Mouse (Mus musculus) lung, postnatal 25 days (tissue): Measurements from ENCODE around the gene Csn1s2a.
"Not testable (repeated sequence)": the region's sequence is repeated elsewhere in the genome, so short reads cannot be mapped to it uniquely, and the experiment has no call there.

Experiments
- DNase-seq: peaks from one replicate; pipeline ENCODE4 v3.0.0; 2022; ENCODE audit warnings: low spot score

The Csn1s2a gene

DNA sequence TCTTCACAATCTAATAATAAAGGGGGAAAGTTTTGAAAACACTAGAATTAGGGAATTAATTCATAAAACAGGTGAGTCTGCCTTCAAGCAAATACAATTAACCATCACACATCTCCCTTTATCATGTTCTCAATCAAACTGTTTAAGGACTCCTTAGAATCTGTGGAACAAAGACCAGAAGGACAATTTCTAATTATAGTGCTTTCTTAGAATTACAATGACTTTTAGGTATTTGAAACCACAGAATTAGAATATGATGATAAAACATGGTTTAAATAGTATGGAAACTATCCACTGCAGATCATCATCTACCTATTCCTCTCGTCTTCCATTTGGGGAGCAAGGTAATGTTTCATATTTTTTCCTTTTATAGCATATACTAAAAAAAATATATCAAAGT lies at the start of gene Csn1s2a:
Gene Csn1s2a, plus strand, starts transcription at position 301 of the 400 bp plus-strand sequence.
- no peak for DNase-seq

DNA sequence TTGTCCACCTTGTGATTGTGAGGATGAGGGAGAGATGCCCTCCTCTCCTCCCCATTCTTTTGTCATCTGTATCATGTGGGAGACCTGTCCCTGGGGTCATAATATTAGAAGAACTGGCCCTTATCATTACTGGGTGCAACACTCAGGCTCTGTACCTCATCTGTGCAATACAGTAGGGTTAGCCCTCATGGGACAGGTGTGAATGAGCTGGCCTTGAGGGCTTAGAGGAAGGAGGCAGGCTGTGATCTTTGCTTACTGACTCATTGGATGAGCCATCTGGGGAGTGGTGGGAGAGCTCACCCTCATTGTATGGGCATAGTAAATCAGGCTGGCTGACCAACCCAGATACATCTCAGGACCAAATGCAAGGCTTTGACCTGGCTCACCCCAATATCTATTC lies 39.5 kb upstream of the Csn1s2a start:
- no peak for DNase-seq

DNA sequence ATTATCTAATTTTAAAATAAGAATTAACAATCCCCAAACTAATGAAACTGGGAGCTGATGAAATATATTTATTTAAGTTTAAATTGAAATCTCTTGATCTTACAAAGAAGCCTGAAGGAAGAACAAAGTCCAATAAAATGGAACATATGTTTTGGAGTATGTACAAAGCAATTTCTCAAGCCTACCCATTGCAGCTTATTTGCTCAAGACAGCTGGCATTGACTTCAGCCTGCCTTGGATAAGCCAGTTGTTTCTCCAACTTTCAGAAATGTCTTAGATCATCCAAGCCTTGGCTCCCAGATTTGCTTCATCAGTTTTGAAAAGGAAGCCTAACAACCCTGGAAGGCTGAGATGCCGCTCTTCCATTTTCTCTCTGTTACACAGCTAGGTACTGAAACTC lies 20.9 kb upstream of the Csn1s2a start:
- DNase-seq = no peak

DNA sequence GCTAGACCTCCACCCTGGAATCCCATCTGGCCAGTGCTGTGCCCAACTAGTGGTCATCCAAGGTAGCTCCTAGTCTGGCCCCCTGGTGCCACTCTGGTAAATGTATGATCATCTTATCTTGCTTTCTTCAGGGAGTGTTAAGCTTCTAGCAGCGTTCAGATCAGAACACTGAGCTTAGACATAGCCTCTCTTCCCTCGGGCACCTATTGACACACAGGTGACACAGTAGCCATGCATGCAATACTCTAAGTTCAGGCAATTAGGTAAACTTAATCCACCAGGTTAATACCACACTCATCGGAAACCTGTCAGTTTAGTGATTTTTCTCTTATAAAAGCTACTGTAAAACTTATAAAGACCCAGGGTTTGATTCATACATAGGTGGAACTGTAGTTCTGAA lies 9.8 kb upstream of the Csn1s2a start:
- DNase-seq = no peak

DNA sequence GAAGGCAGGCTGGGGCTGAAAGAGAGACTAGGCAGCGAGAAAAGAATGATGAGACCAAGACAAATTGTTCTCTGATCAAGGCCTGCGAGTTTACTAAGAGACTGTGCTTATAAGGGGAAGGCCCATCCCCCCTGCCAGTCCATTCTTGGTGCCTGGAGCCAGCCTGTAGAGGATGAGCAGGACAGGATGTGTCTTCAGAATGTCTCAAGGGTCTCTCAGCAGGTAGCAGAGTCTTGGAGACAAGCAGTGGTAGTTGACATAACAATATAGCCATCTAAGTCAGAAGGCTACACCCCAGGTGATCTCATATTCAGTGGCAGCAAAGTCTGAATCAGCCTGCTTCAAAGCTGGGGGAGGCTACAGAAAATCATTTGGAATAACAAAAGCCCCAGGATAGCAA lies 2.2 kb upstream of the Csn1s2a start:
- DNase-seq = not testable (repeated sequence)

DNA sequence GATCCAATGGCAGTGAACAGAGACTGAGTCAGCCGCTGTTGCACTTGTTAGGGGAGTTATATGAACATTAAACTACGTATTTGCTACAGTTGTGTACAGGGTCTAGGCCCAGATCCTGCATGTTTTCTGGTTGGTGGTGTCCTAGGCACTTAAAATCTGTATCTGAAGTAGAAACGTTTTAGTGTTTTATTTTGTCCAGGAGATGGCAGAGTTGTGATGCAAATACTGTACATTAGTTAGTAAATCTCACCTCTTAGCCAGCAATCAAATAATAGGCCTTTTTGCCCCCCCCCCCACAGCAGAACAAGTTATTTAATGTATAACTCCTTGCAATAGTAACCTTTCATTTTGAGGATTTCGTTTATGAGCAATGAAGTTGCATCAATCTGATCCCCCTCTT lies 8.4 kb downstream of the Csn1s2a start:
- DNase-seq = no peak

DNA sequence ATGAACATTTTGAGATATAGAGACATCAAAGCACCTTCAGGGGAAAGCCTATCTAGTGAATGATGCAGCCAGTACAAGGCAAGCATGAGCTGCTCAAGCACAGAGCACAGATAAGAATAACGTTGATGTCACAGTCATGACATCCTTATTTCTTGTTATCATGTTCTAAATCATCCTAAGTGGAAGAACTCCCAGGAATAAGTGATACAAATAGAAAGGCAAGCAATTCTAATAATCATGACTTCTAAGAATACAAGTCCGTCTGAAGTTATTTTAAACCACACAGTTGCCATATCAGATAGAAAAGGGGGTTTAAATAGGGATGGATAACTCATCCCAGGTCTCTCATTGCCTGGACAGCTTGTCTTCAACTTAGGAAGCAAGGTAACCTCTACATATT lies 33.4 kb downstream of the Csn1s2a start, which contains the start of gene Csn1s2b:
Gene Csn1s2b, plus strand, starts transcription at position 301 of the 400 bp plus-strand sequence.
- DNase-seq = no peak

DNA sequence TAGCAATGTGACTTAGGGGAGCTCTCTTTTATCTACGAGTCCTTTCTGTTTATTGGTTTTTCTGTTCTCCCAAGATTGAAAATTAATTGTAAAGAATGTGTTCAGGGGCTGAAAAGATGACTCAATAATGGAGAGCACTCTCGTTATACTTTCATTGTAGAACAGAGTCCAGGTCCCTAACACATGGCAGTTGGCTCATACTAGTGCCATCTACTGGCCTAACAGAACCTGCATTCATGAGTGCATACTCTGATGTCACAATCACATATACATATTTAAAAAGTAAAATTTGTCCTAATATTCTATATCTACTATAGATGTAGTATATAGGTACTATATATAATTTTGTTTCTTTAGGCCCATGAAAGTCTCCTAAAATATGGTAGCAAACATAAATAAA lies 34.9 kb downstream of the Csn1s2a start:
- no peak for DNase-seq

DNA sequence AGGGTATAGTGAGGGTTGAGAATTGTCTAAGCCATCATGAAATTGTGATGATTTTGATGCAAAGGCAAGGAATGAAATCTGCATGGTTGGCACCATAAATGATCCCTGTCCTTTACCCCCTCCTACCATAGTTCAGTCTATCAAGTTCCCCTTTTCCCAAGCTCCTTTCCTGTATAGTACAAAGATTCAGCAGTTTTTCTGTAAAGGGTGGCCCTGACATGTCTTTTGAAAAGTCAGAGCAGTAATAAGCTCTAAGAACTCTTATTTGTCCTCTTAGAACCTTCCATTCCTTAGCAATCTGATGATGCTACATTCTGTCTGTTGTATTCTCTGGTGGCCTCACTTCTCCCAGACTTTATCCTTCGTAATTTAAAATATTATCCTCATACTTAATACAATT lies 51.0 kb downstream of the Csn1s2a start, which contains the start of gene Prr27:
Gene Prr27, plus strand, starts transcription at position 301 of the 400 bp plus-strand sequence.
- no peak for DNase-seq
